Mouse (Mus musculus): ENCODE results near the gene Pak1ip1. TPM values are rescaled to one million over a fixed set of nuclear protein-coding genes. Genes with fewer than 3 reads are reported as not detected.

The Pak1ip1 gene
- polyA plus RNA-seq, 1 experiment from 2014 or later, result 62.6 TPM

GRCm38 (mm10) chr13:41022099-41022498, 21.3 kb downstream of the Pak1ip1 start:
- TF ChIP-seq CTCF (IDR thresholded peaks at IDR 0.05) (no peak), EP300 (IDR thresholded peaks at IDR 0.05) (no peak)
- Histone ChIP-seq H3K9ac (replicated peaks; ENCODE audit: low read depth) (no peak overlapping the region), H3K9me3 (ENCODE audit: low read length) (no peaks in the 10 kb centered on the region), H3K4me3 (ENCODE audit: low read depth, low read length) (no peak overlapping the region), H3K36me3 (ENCODE audit: insufficient read depth, low read length) (0 out of 2 replicates have a peak, but pooled peaks cover 4% of the 10 kb centered on the region), H3K4me1 (ENCODE audit: insufficient read depth, low read depth, low read length) (peaks cover 4% of the 10 kb centered on the region; the same call in 1 of the 2 replicates), H3K27me3 (replicated peaks; ENCODE audit: insufficient read depth, low read length) (no peaks in the 10 kb centered on the region), H3K4me2 (replicated peaks; ENCODE audit: low read depth, low read length) (no peak overlapping the region), H3K27ac (ENCODE audit: low read length) (no peak overlapping the region)
- ATAC-seq (no peak), DNase-seq (ENCODE audit: low spot score) (no peak)
- WGBS, result 70% methylated on average over 13 of the region's 13 CpGs

- WGBS, result 68% methylated on average over 5 of the region's 5 CpGs
These were observed 29.3 kb downstream of the Pak1ip1 start for GRCm38 (mm10) chr13:41030098-41030497.

GRCm38 (mm10) chr13:41042511-41042910, 41.7 kb downstream of the Pak1ip1 start:
- H3K4me2 ChIP-seq (replicated peaks; ENCODE audit: low read depth, low read length), result no peak overlapping the region
- ATAC-seq (no peak), DNase-seq (ENCODE audit: low spot score) (no peak)
- no peak overlapping the region for H3K27ac ChIP-seq (ENCODE audit: low read length)
- no peak for TF ChIP-seq EP300 (IDR thresholded peaks at IDR 0.05)
- TF ChIP-seq CTCF (IDR thresholded peaks at IDR 0.05), result no peak
- no peaks in the 10 kb centered on the region for H3K9me3 ChIP-seq (ENCODE audit: low read length)
- no peaks in the 10 kb centered on the region for H3K27me3 ChIP-seq (replicated peaks; ENCODE audit: insufficient read depth, low read length)
- H3K36me3 ChIP-seq (ENCODE audit: insufficient read depth, low read length), result no peaks in the 10 kb centered on the region
- H3K4me3 ChIP-seq (ENCODE audit: low read depth, low read length), result no peak overlapping the region
- no peak overlapping the region for H3K9ac ChIP-seq (replicated peaks; ENCODE audit: low read depth)
- no peaks in the 10 kb centered on the region for H3K4me1 ChIP-seq (ENCODE audit: insufficient read depth, low read depth, low read length)
- 91% methylated on average over 4 of the region's 4 CpGs for WGBS

More at GRCm38 (mm10) chr13:41030098-41030497, 29.3 kb downstream of the Pak1ip1 start:
- no peak overlapping the region for H3K9ac ChIP-seq (replicated peaks; ENCODE audit: low read depth)
- H3K27ac ChIP-seq (ENCODE audit: low read length), result no peak overlapping the region
- no peak for DNase-seq (ENCODE audit: low spot score)
- no peak for ATAC-seq
- no peaks in the 10 kb centered on the region for H3K36me3 ChIP-seq (ENCODE audit: insufficient read depth, low read length)
- H3K4me3 ChIP-seq (ENCODE audit: low read depth, low read length), result no peak overlapping the region
- no peaks in the 10 kb centered on the region for H3K27me3 ChIP-seq (replicated peaks; ENCODE audit: insufficient read depth, low read length)
- no peaks in the 10 kb centered on the region for H3K9me3 ChIP-seq (ENCODE audit: low read length)
- H3K4me1 ChIP-seq (ENCODE audit: insufficient read depth, low read depth, low read length), result no peaks in the 10 kb centered on the region
- H3K4me2 ChIP-seq (replicated peaks; ENCODE audit: low read depth, low read length), result no peak overlapping the region
- TF ChIP-seq CTCF (IDR thresholded peaks at IDR 0.05) (no peak), EP300 (IDR thresholded peaks at IDR 0.05) (no peak)

GRCm38 (mm10) chr13:41045901-41046300, 45.1 kb downstream of the Pak1ip1 start:
- Histone ChIP-seq H3K4me1 (ENCODE audit: insufficient read depth, low read depth, low read length) (no peaks in the 10 kb centered on the region), H3K4me2 (replicated peaks; ENCODE audit: low read depth, low read length) (no peak overlapping the region), H3K36me3 (ENCODE audit: insufficient read depth, low read length) (no peaks in the 10 kb centered on the region), H3K27ac (ENCODE audit: low read length) (no peak overlapping the region), H3K9me3 (ENCODE audit: low read length) (no peaks in the 10 kb centered on the region), H3K4me3 (ENCODE audit: low read depth, low read length) (no peak overlapping the region), H3K27me3 (replicated peaks; ENCODE audit: insufficient read depth, low read length) (no peaks in the 10 kb centered on the region), H3K9ac (replicated peaks; ENCODE audit: low read depth) (no peak overlapping the region)
- TF ChIP-seq EP300 (IDR thresholded peaks at IDR 0.05) (no peak), CTCF (IDR thresholded peaks at IDR 0.05) (no peak)
- ATAC-seq (no peak), DNase-seq (ENCODE audit: low spot score) (no peak)
- WGBS, result 85% methylated on average over 8 of the region's 8 CpGs

- H3K9ac ChIP-seq (replicated peaks; ENCODE audit: low read depth), result no peak overlapping the region
- no peaks in the 10 kb centered on the region for H3K4me1 ChIP-seq (ENCODE audit: insufficient read depth, low read depth, low read length)
- ATAC-seq, result no peak
- H3K27me3 ChIP-seq (replicated peaks; ENCODE audit: insufficient read depth, low read length), result no peaks in the 10 kb centered on the region
- no peaks in the 10 kb centered on the region for H3K36me3 ChIP-seq (ENCODE audit: insufficient read depth, low read length)
- no peak overlapping the region for H3K4me3 ChIP-seq (ENCODE audit: low read depth, low read length)
- no peak overlapping the region for H3K4me2 ChIP-seq (replicated peaks; ENCODE audit: low read depth, low read length)
- DNase-seq (ENCODE audit: low spot score), result no peak
- H3K27ac ChIP-seq (ENCODE audit: low read length), result no peak overlapping the region
- TF ChIP-seq EP300 (IDR thresholded peaks at IDR 0.05) (no peak), CTCF (IDR thresholded peaks at IDR 0.05) (peak; percentile 11; the same call in 1 of the 2 replicates)
- 81% methylated on average over 6 of the region's 6 CpGs for WGBS
- H3K9me3 ChIP-seq (ENCODE audit: low read length), result no peaks in the 10 kb centered on the region
These were observed 46.5 kb downstream of the Pak1ip1 start for GRCm38 (mm10) chr13:41047280-41047679.

GRCm38 (mm10) chr13:41051965-41052364, 51.1 kb downstream of the Pak1ip1 start:
- DNase-seq (ENCODE audit: low spot score) (no peak), ATAC-seq (no peak)
- H3K4me1 ChIP-seq (ENCODE audit: insufficient read depth, low read depth, low read length), result no peaks in the 10 kb centered on the region
- H3K36me3 ChIP-seq (ENCODE audit: insufficient read depth, low read length), result no peaks in the 10 kb centered on the region
- H3K9me3 ChIP-seq (ENCODE audit: low read length), result no peaks in the 10 kb centered on the region
- H3K4me3 ChIP-seq (ENCODE audit: low read depth, low read length), result no peak overlapping the region
- no peaks in the 10 kb centered on the region for H3K27me3 ChIP-seq (replicated peaks; ENCODE audit: insufficient read depth, low read length)
- H3K4me2 ChIP-seq (replicated peaks; ENCODE audit: low read depth, low read length), result no peak overlapping the region
- no peak overlapping the region for H3K9ac ChIP-seq (replicated peaks; ENCODE audit: low read depth)
- no peak overlapping the region for H3K27ac ChIP-seq (ENCODE audit: low read length)
- 75% methylated on average over 5 of the region's 5 CpGs for WGBS
- TF ChIP-seq EP300 (IDR thresholded peaks at IDR 0.05), result no peak
- TF ChIP-seq CTCF (IDR thresholded peaks at IDR 0.05), result no peak

Other genes starting within 250 kb of the Pak1ip1 start
- gene Gcnt2, start 141.3 kb upstream of the Pak1ip1 start, polyA plus RNA-seq (2015; fragmentation: Nextera tagmentation; extraction: Ambion mirVana), result 10.8 and 10.9 TPM in 2 replicates
- 207 and 219 TPM in 2 replicates for gene Tmem14c, start 15.3 kb downstream of the Pak1ip1 start, polyA plus RNA-seq (2015; fragmentation: Nextera tagmentation; extraction: Ambion mirVana)
- gene Mak, start 78.7 kb downstream of the Pak1ip1 start, polyA plus RNA-seq (2015; fragmentation: Nextera tagmentation; extraction: Ambion mirVana), result 2.6 and 2.8 TPM in 2 replicates
- not detected in 2 replicates for gene Gcm2, start 110.0 kb downstream of the Pak1ip1 start, polyA plus RNA-seq (2015; fragmentation: Nextera tagmentation; extraction: Ambion mirVana)
- gene Sycp2l, start 113.3 kb downstream of the Pak1ip1 start, polyA plus RNA-seq (2015; fragmentation: Nextera tagmentation; extraction: Ambion mirVana), result not detected in 2 replicates
- 0.39 TPM in 2 replicates for gene Elovl2, start 219.4 kb downstream of the Pak1ip1 start, polyA plus RNA-seq (2015; fragmentation: Nextera tagmentation; extraction: Ambion mirVana)
- gene Smim13, start 248.8 kb downstream of the Pak1ip1 start, polyA plus RNA-seq (2015; fragmentation: Nextera tagmentation; extraction: Ambion mirVana), result 8.2 and 9.0 TPM in 2 replicates

All from lung, postnatal 0 days (tissue).